Mouse (Mus musculus): ENCODE results near the gene Ttc25. TPM values are rescaled to one million over a fixed set of nuclear protein-coding genes. Genes with fewer than 3 reads are reported as not detected.

Gene Ttc25
- polyA plus RNA-seq (2012; rRNA removed) = 1.2 and 1.4 TPM in 2 replicates

GRCm38 (mm10) chr11:100544832-100545745, at the start of gene Ttc25:
Gene Ttc25, plus strand, starts transcription at chr11:100545607.

GRCm38 (mm10) chr11:100527458-100528374, 17.7 kb upstream of the Ttc25 start, which contains the start of gene Acly:
Gene Acly, minus strand, starts transcription at chr11:100528000.

GRCm38 (mm10) chr11:100574708-100575483, 29.5 kb downstream of the Ttc25 start, which contains the start of gene Cnp:
Gene Cnp, plus strand, starts transcription at chr11:100574904.

GRCm38 (mm10) chr11:100618761-100619484, 73.5 kb downstream of the Ttc25 start, which contains the start of gene Nkiras2:
Gene Nkiras2, plus strand, starts transcription at chr11:100619244.

GRCm38 (mm10) chr11:100619982-100620381, 74.6 kb downstream of the Ttc25 start, which contains the start of gene Dnajc7:
Gene Dnajc7, minus strand, starts transcription at chr11:100620168.

Other genes starting within 250 kb of the Ttc25 start
- gene Eif1, start 225.7 kb upstream of the Ttc25 start, polyA plus RNA-seq (2012; rRNA removed) = 346 and 359 TPM in 2 replicates
- gene Gast, start 211.2 kb upstream of the Ttc25 start, polyA plus RNA-seq (2012; rRNA removed) = 0.16 and 0.25 TPM in 2 replicates
- 272 and 284 TPM in 2 replicates for gene Hap1, start 189.5 kb upstream of the Ttc25 start, polyA plus RNA-seq (2012; rRNA removed)
- gene Jup, start 147.8 kb upstream of the Ttc25 start, polyA plus RNA-seq (2012; rRNA removed) = 57.0 and 66.3 TPM in 2 replicates
- gene P3h4, start 130.8 kb upstream of the Ttc25 start, polyA plus RNA-seq (2012; rRNA removed) = 18.6 and 21.5 TPM in 2 replicates
- gene Fkbp10, start 129.9 kb upstream of the Ttc25 start, polyA plus RNA-seq (2012; rRNA removed) = 15.9 and 24.1 TPM in 2 replicates
- gene Nt5c3b, start 103.8 kb upstream of the Ttc25 start, polyA plus RNA-seq (2012; rRNA removed) = 119 and 121 TPM in 2 replicates
- 1.2 and 1.4 TPM in 2 replicates for gene Klhl10, start 103.7 kb upstream of the Ttc25 start, polyA plus RNA-seq (2012; rRNA removed)
- gene Klhl11, start 72.9 kb upstream of the Ttc25 start, polyA plus RNA-seq (2012; rRNA removed) = 7.3 and 7.7 TPM in 2 replicates
- gene Acly, start 17.6 kb upstream of the Ttc25 start, polyA plus RNA-seq (2012; rRNA removed) = 170 and 173 TPM in 2 replicates
- gene Cnp, start 29.3 kb downstream of the Ttc25 start, polyA plus RNA-seq (2012; rRNA removed) = 32.3 and 38.8 TPM in 2 replicates
- gene Nkiras2, start 73.6 kb downstream of the Ttc25 start, polyA plus RNA-seq (2012; rRNA removed) = 76.1 and 76.4 TPM in 2 replicates
- 192 and 206 TPM in 2 replicates for gene Dnajc7, start 74.6 kb downstream of the Ttc25 start, polyA plus RNA-seq (2012; rRNA removed)
- gene Zfp385c, start 146.8 kb downstream of the Ttc25 start, polyA plus RNA-seq (2012; rRNA removed) = 0.34 and 1.4 TPM in 2 replicates
- 2.8 and 3.5 TPM in 2 replicates for gene Dhx58, start 158.7 kb downstream of the Ttc25 start, polyA plus RNA-seq (2012; rRNA removed)
- 59.7 and 62.8 TPM in 2 replicates for gene Kat2a, start 166.9 kb downstream of the Ttc25 start, polyA plus RNA-seq (2012; rRNA removed)
- gene Hspb9, start 168.2 kb downstream of the Ttc25 start, polyA plus RNA-seq (2012; rRNA removed) = not detected in 2 replicates
- gene Rab5c, start 192.6 kb downstream of the Ttc25 start, polyA plus RNA-seq (2012; rRNA removed) = 233 and 236 TPM in 2 replicates
- 28.5 and 34.1 TPM in 2 replicates for gene Kcnh4, start 214.3 kb downstream of the Ttc25 start, polyA plus RNA-seq (2012; rRNA removed)
- gene Hcrt, start 217.3 kb downstream of the Ttc25 start, polyA plus RNA-seq (2012; rRNA removed) = 2.1 and 3.4 TPM in 2 replicates
- gene Ghdc, start 225.3 kb downstream of the Ttc25 start, polyA plus RNA-seq (2012; rRNA removed) = 8.3 and 8.5 TPM in 2 replicates